Mouse (Mus musculus) hematopoietic multipotent progenitor cell, adult 10-12 weeks (in vitro differentiated cells): ENCODE measurements around the gene Ikbke. TPM values are rescaled to one million over a fixed set of nuclear protein-coding genes. Genes with fewer than 3 reads are reported as not detected.

Experiments
- polyA plus RNA-seq: library from polyadenylated mRNA; stranded (reverse); fragments of >175 nt; gene quantifications from 2 replicates; pipeline ENCODE4 v1.2.3, GENCODE M21; 2012; ENCODE audit warnings: low replicate concordance

The Ikbke gene
- polyA plus RNA-seq, result 24.6 and 29.1 TPM in 2 replicates

DNA sequence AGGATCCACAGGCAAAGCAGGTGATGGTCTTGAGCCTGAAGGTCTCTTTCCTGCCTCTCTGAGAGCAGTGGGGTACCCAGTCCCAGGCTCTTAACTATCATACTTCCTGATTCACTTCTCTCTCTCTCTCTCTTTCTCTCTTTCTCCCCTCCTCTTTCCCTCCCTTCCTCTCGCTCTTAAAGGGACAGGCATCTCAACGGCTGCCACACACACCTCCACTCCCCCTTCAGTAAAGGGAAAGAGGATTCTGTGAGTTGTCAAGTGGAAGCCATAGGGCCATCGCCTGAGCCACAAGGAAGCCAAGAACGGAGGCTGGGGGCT lies at the start of gene Ikbke:
Gene Ikbke (minus strand): TSS at position 151 of the 321 bp plus-strand sequence.

DNA sequence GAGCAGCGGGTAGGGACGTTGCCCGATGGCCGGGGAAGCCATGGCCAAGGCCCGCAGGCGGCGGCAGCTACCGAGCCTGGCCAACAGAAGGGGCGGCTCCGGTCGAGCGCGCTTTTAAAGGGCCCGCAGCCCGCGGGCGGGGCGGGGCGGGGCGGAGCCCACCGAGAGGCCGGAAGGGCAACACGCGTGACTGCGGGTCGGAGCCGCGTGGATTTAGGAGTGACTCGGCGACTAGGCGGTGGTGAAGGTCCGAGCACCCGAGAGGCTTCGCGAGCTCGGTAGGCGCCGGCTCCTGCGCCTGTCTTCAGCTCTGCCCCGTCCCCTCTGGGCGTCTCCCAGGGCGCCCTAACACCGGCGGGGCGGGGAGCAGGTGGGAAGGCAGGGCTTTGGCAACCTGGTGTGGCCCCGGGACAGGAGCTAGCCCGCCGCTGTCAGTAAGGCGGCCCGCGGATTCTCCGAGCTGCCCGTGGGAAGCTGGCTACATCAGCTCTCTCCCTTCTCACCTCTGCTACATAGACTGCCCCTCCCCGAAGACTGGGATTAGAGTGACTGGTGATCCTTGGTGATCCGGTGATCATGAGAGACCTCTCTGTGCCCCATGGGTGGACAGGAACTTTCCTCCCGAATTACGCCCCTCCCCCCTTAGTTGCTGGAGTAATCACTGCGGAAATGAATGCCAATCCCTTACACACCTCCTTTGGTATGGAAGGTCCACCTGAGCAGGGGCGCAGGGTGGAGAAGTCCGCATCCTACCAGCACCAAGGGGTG lies 34.1 kb downstream of the Ikbke start, which contains the start of gene Rassf5:
Gene Rassf5 (minus strand): TSS at position 170 of the 768 bp plus-strand sequence.

Other genes starting within 250 kb of the Ikbke start
- gene Mapkapk2, start 181.8 kb downstream of the Ikbke start, polyA plus RNA-seq, result 88.2 and 202 TPM in 2 replicates
- 1.6 and 3.0 TPM in 2 replicates for gene Dyrk3, start 141.3 kb downstream of the Ikbke start, polyA plus RNA-seq
- gene Eif2d, start 126.4 kb downstream of the Ikbke start, polyA plus RNA-seq, result 18.1 and 18.7 TPM in 2 replicates
- gene Rassf5, start 34.3 kb downstream of the Ikbke start, polyA plus RNA-seq, result 31.8 and 44.5 TPM in 2 replicates
- 10.7 and 14.6 TPM in 2 replicates for gene Srgap2, start 247.7 kb upstream of the Ikbke start, polyA plus RNA-seq
- gene Fam72a, start 248.3 kb upstream of the Ikbke start, polyA plus RNA-seq, result 0.52 and 0.72 TPM in 2 replicates